Mouse (Mus musculus): ENCODE results near the gene Fam83b.

DNA sequence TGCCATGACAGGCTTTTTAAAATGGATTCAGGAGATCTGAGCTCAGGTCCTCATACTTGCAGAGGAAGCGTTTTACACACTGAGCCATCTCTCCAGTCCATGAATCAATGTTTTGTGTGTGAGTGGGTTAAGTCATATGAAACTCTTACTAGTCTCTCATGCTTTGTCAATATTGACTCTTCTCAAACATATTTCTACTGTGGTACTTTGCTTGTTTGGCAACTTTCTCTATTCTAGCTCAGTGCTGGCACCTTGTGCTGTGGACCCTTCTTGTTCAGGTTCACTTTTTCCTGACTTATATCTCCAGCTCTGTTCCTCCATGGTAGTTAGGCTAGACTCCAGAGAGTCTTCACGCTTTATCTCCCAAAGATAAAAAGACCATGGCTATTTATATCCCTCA is 36.0 kb upstream of the Fam83b start:
- TF ChIP-seq MYC (IDR thresholded peaks at IDR 0.05; ENCODE audit: low read depth, low read length) (no peak), CTCF (IDR thresholded peaks at IDR 0.05 in 2 of 3, conservative IDR thresholded peaks at IDR 0.05 in 1 of 3; ENCODE audit: control insufficient read depth in 1 of 3, insufficient read depth in 1 of 3, low read depth in 2 of 3, low read length in 3 of 3, poor library complexity in 1 of 3, severe bottlenecking in 1 of 3) (no peak), USF1 (IDR thresholded peaks at IDR 0.05; ENCODE audit: low read depth, low read length) (no peak), ELF1 (IDR thresholded peaks at IDR 0.05; ENCODE audit: low read depth, low read length) (no peak), NRF1 (IDR thresholded peaks at IDR 0.05; ENCODE audit: insufficient read depth, low read depth, low read length, poor library complexity, severe bottlenecking) (no peak), ZNF384 (IDR thresholded peaks at IDR 0.05; ENCODE audit: low read depth, low read length) (no peak), UBTF (IDR thresholded peaks at IDR 0.05; ENCODE audit: borderline replicate concordance, insufficient read depth, low read depth, low read length) (no peak)

All from MEL (cell line).